ENCODE assay signal across 16 mouse cellular contexts in genomic region chr6:140152418-140153176, GRCm38 (mm10).
DNase-seq lines count a peak whose midpoint lies in the region; ATAC-seq lines count a peak whose summit lies in the region.
"Had no signal": no experiment of that assay in that cellular context is flagged by ENCODE, and none has a peak within 500 bp of the region (broad histone marks: within the 10 kb centered on the region; RNA-seq: fewer than 3 reads in every experiment).

No protein-coding gene starts in this region.

- H3K4me2 ChIP-seq in midbrain, embryonic 13.5 days (replicated peaks), result no peak overlapping the region

- WGBS in midbrain, embryonic 10.5 days, result 82% methylated on average over 10 of the region's 10 CpGs
- WGBS in midbrain, embryonic 13.5 days, result 76% methylated on average over 10 of the region's 10 CpGs

- no peak overlapping the region for H3K27ac ChIP-seq in midbrain, embryonic 10.5 days (replicated peaks)
- H3K27ac ChIP-seq in midbrain, embryonic 13.5 days, result no peak overlapping the region

- no peaks in the 10 kb centered on the region for H3K27me3 ChIP-seq in midbrain, embryonic 10.5 days (ENCODE audit: low read depth, poor library complexity, severe bottlenecking)
- H3K27me3 ChIP-seq in midbrain, embryonic 13.5 days, result no peaks in the 10 kb centered on the region
- H3K27me3 ChIP-seq: megakaryocyte, embryonic 14.5 days had no signal

- DNase-seq in midbrain, embryonic 10.5 days (ENCODE audit: low spot score), result peak; percentile 9
- DNase-seq in frontal cortex, adult 2 months (ENCODE audit: extremely low spot score in 1 of 2, low spot score in 1 of 2), result peak; percentile 33 to 65
- DNase-seq in left cerebral cortex, adult 18-20 months (ENCODE audit: low spot score in 2 of 2), result peak; percentile 55 to 59
- DNase-seq in right cerebral cortex, postnatal 10 days (ENCODE audit: low spot score in 2 of 2), result peak; percentile 48 to 63
- no peak for DNase-seq in heart, postnatal 25 days (ENCODE audit: low spot score)
- no peak for DNase-seq in c-Kit-positive CD71-positive TER-119-positive erythroid progenitor cells, embryonic 14.5 days (ENCODE audit: low spot score)
- DNase-seq in heart, adult 9 months (ENCODE audit: low spot score in 2 of 2), result no peak
- DNase-seq: adrenal gland, postnatal 36 days; cerebellum, adult 8-10 months; heart, adult 18-20 months; heart, postnatal 14 days; lung, adult 2 months had no signal

- no peaks in the 10 kb centered on the region for H3K9me3 ChIP-seq in midbrain, embryonic 10.5 days (replicated peaks)
- no peaks in the 10 kb centered on the region for H3K9me3 ChIP-seq in midbrain, embryonic 13.5 days

- H3K36me3 ChIP-seq in midbrain, embryonic 10.5 days, result no peaks in the 10 kb centered on the region
- H3K36me3 ChIP-seq in midbrain, embryonic 13.5 days, result no peaks in the 10 kb centered on the region

- intact Hi-C loops in heart, postnatal 25 days (cut with DNase I), result no loop called here

- no peak overlapping the region for H3K4me3 ChIP-seq in midbrain, embryonic 10.5 days
- H3K4me3 ChIP-seq in midbrain, embryonic 13.5 days (replicated peaks), result no peak overlapping the region
- H3K4me3 ChIP-seq: megakaryocyte, embryonic 14.5 days had no signal

- H3K4me1 ChIP-seq in midbrain, embryonic 10.5 days, result peaks cover 7% of the 10 kb centered on the region
- H3K4me1 ChIP-seq in midbrain, embryonic 13.5 days (replicated peaks), result peaks cover 6% of the 10 kb centered on the region
- H3K4me1 ChIP-seq: megakaryocyte, embryonic 14.5 days had no signal

- ATAC-seq in midbrain, embryonic 13.5 days, result no peak
- ATAC-seq: forebrain, embryonic 16.5 days; inflammation-experienced regulatory T-cells, adult 6 months had no signal

- no peak overlapping the region for H3K9ac ChIP-seq in midbrain, embryonic 13.5 days (replicated peaks)

Comparison
In these comparisons a context has a peak if more than half of its experiments do, and no peak if none do; other contexts are left out.
1. DNase-seq: peak in midbrain, embryonic 10.5 days (single experiment), frontal cortex, adult 2 months (2 of 2), left cerebral cortex, adult 18-20 months (2 of 2) and right cerebral cortex, postnatal 10 days (2 of 2); none in heart, postnatal 25 days (single experiment), c-Kit-positive CD71-positive TER-119-positive erythroid progenitor cells, embryonic 14.5 days (single experiment) and heart, adult 9 months (0 of 2).